Mouse (Mus musculus) liver, embryonic 15.5 days (tissue): ENCODE results near the gene Ackr2. TPM values are rescaled to one million over a fixed set of nuclear protein-coding genes. Genes with fewer than 3 reads are reported as not detected.

ENCODE experiments used
- ATAC-seq: fragments of 200-750 bp; cut with Nextera tagmentation; 2 replicates; pipeline ENCODE4 v1.8.0; 2017; ENCODE audit warnings: moderate number of reproducible peaks, mild to moderate bottlenecking, moderate library complexity; ENCODE audit not compliant: insufficient read depth
- H3K27ac ChIP-seq: fragments of 300-500 bp; sonication (generic); replicated peaks from 2 replicates; pipeline ENCODE4 v1.5.1; 2015; ENCODE audit warnings: mild to moderate bottlenecking, inconsistent platforms
- H3K27me3 ChIP-seq: fragments of 300-500 bp; sonication (generic); 2 replicates; pipeline ENCODE4 v1.6.1; 2015; ENCODE audit warnings: mild to moderate bottlenecking, inconsistent platforms
- H3K36me3 ChIP-seq: fragments of 300-500 bp; sonication (generic); replicated peaks from 2 replicates; pipeline ENCODE4 v1.6.1; 2015; ENCODE audit warnings: moderate library complexity, mild to moderate bottlenecking, inconsistent platforms
- H3K4me1 ChIP-seq: fragments of 300-500 bp; sonication (generic); replicated peaks from 2 replicates; pipeline ENCODE4 v1.6.1; 2015; ENCODE audit warnings: inconsistent platforms
- H3K4me2 ChIP-seq: fragments of 300-500 bp; sonication (generic); 2 replicates; pipeline ENCODE4 v1.6.1; 2015; ENCODE audit warnings: moderate library complexity, mild to moderate bottlenecking, inconsistent platforms
- H3K4me3 ChIP-seq: fragments of 300-500 bp; sonication (generic); replicated peaks from 2 replicates; pipeline ENCODE4 v1.5.1; 2015; ENCODE audit warnings: mild to moderate bottlenecking, inconsistent platforms
- H3K9ac ChIP-seq: fragments of 300-500 bp; sonication (generic); 2 replicates; pipeline ENCODE4 v1.6.1; 2015; ENCODE audit warnings: moderate library complexity, mild to moderate bottlenecking, inconsistent platforms
- H3K9me3 ChIP-seq: fragments of 300-500 bp; sonication (generic); replicated peaks from 2 replicates; pipeline ENCODE4 v1.6.1; 2016; ENCODE audit warnings: inconsistent platforms
- WGBS: fragments of 180-500 bp; shearing (Covaris S2); methylation state at CpG from one replicate; pipeline ENCODE4 v1.1.7; 2015; ENCODE audit warnings: mixed read lengths; ENCODE audit not compliant: insufficient replicate concordance; 5-methylcytosine and 5-hydroxymethylcytosine counted together
- polyA plus RNA-seq: library from polyadenylated mRNA; unstranded; fragments of >200 nt; fragmentation: Nextera tagmentation; extraction: Ambion mirVana; gene quantifications from 2 replicates; pipeline ENCODE4 v1.2.1, GENCODE M21; 2015

The Ackr2 gene
- polyA plus RNA-seq, 1 experiment from 2014 or later: 0.53 TPM

GRCm38 (mm10) chr9:121869432-121869831 is 28.7 kb upstream of the Ackr2 start:
- Histone ChIP-seq H3K9ac (no peak overlapping the region), H3K9me3 (no peaks in the 10 kb centered on the region), H3K4me3 (no peak overlapping the region), H3K36me3 (no peaks in the 10 kb centered on the region), H3K4me2 (no peak overlapping the region), H3K27me3 (no peaks in the 10 kb centered on the region; the same call in 1 of the 2 replicates), H3K4me1 (no peaks in the 10 kb centered on the region), H3K27ac (no peak overlapping the region)
- ATAC-seq: no peak
- WGBS: 75% methylated on average over 5 of the region's 5 CpGs

- no peaks in the 10 kb centered on the region; the same call in 1 of the 2 replicates for H3K27me3 ChIP-seq
- H3K4me2 ChIP-seq: no peak overlapping the region
- H3K27ac ChIP-seq: no peak overlapping the region
- H3K9me3 ChIP-seq: no peaks in the 10 kb centered on the region
- H3K9ac ChIP-seq: no peak overlapping the region
- H3K36me3 ChIP-seq: no peaks in the 10 kb centered on the region
- WGBS: 39% methylated on average over 4 of the region's 4 CpGs
- H3K4me3 ChIP-seq: no peak overlapping the region
- no peaks in the 10 kb centered on the region for H3K4me1 ChIP-seq
- no peak for ATAC-seq
Observed at GRCm38 (mm10) chr9:121869973-121870515, 28.1 kb upstream of the Ackr2 start.

- Histone ChIP-seq H3K27ac (no peak overlapping the region), H3K9me3 (no peaks in the 10 kb centered on the region), H3K4me3 (no peak overlapping the region), H3K4me1 (no peaks in the 10 kb centered on the region), H3K4me2 (no peak overlapping the region), H3K36me3 (no peaks in the 10 kb centered on the region), H3K9ac (no peak overlapping the region), H3K27me3 (peaks cover under 1% of the 10 kb centered on the region; the same call in 1 of the 2 replicates)
- 57% methylated on average over 2 of the region's 2 CpGs for WGBS
- ATAC-seq: no peak
Observed at GRCm38 (mm10) chr9:121872062-121872683, 26.0 kb upstream of the Ackr2 start.

- Histone ChIP-seq H3K27me3 (peaks cover 3% of the 10 kb centered on the region; the same call in 1 of the 2 replicates), H3K36me3 (no peaks in the 10 kb centered on the region), H3K4me1 (no peaks in the 10 kb centered on the region), H3K4me2 (no peak overlapping the region), H3K4me3 (no peak overlapping the region), H3K9me3 (no peaks in the 10 kb centered on the region), H3K9ac (no peak overlapping the region), H3K27ac (no peak overlapping the region)
- ATAC-seq: no peak
Observed at GRCm38 (mm10) chr9:121873578-121873977, 24.6 kb upstream of the Ackr2 start.

GRCm38 (mm10) chr9:121877052-121877740 is 21.0 kb upstream of the Ackr2 start:
- Histone ChIP-seq H3K27ac (no peak overlapping the region), H3K4me2 (no peak overlapping the region), H3K36me3 (no peaks in the 10 kb centered on the region), H3K4me3 (no peak overlapping the region), H3K9me3 (no peaks in the 10 kb centered on the region), H3K27me3 (0 out of 2 replicates have a peak, but pooled peaks cover 3% of the 10 kb centered on the region), H3K4me1 (peaks cover 4% of the 10 kb centered on the region; the same call in 1 of the 2 replicates), H3K9ac (no peak overlapping the region)
- 16% methylated on average over 3 of the region's 3 CpGs for WGBS
- ATAC-seq: no peak

- peak overlapping the region; percentile 27 for H3K4me2 ChIP-seq
- no peaks in the 10 kb centered on the region for H3K36me3 ChIP-seq
- no peak for ATAC-seq
- no peaks in the 10 kb centered on the region for H3K9me3 ChIP-seq
- H3K9ac ChIP-seq: no peak overlapping the region
- WGBS: 12% methylated on average over 14 of the region's 14 CpGs
- no peak overlapping the region for H3K4me3 ChIP-seq
- H3K27ac ChIP-seq: no peak overlapping the region
- peaks cover 4% of the 10 kb centered on the region; the same call in 1 of the 2 replicates for H3K4me1 ChIP-seq
- 0 out of 2 replicates have a peak, but pooled peaks cover 3% of the 10 kb centered on the region for H3K27me3 ChIP-seq
Observed at GRCm38 (mm10) chr9:121880840-121881239, 17.3 kb upstream of the Ackr2 start.

- Histone ChIP-seq H3K27ac (no peak overlapping the region), H3K4me3 (no peak overlapping the region), H3K9me3 (no peaks in the 10 kb centered on the region), H3K4me1 (peaks cover 4% of the 10 kb centered on the region; the same call in 1 of the 2 replicates), H3K36me3 (no peaks in the 10 kb centered on the region), H3K9ac (no peak overlapping the region), H3K27me3 (0 out of 2 replicates have a peak, but pooled peaks cover 3% of the 10 kb centered on the region), H3K4me2 (no peak overlapping the region)
- 59% methylated on average over 6 of the region's 6 CpGs for WGBS
- no peak for ATAC-seq
Observed at GRCm38 (mm10) chr9:121881301-121881700, 16.9 kb upstream of the Ackr2 start.

GRCm38 (mm10) chr9:121882015-121882457 is 16.1 kb upstream of the Ackr2 start:
- peaks cover 4% of the 10 kb centered on the region; the same call in 1 of the 2 replicates for H3K4me1 ChIP-seq
- H3K9me3 ChIP-seq: no peaks in the 10 kb centered on the region
- 12% methylated on average over 7 of the region's 7 CpGs for WGBS
- H3K27me3 ChIP-seq: 0 out of 2 replicates have a peak, but pooled peaks cover 3% of the 10 kb centered on the region
- H3K36me3 ChIP-seq: no peaks in the 10 kb centered on the region
- H3K27ac ChIP-seq: no peak overlapping the region
- 0 out of 2 replicates have a peak, but pooled peaks have one; percentile 22 for ATAC-seq
- no peak overlapping the region for H3K4me3 ChIP-seq
- no peak overlapping the region for H3K9ac ChIP-seq
- no peak overlapping the region for H3K4me2 ChIP-seq

- H3K9ac ChIP-seq: no peak overlapping the region
- 60% methylated on average over 4 of the region's 4 CpGs for WGBS
- H3K4me3 ChIP-seq: no peak overlapping the region
- H3K4me2 ChIP-seq: no peak overlapping the region
- no peak overlapping the region for H3K27ac ChIP-seq
- no peaks in the 10 kb centered on the region for H3K27me3 ChIP-seq
- H3K9me3 ChIP-seq: no peaks in the 10 kb centered on the region
- ATAC-seq: no peak
- no peaks in the 10 kb centered on the region for H3K36me3 ChIP-seq
- peaks cover 3% of the 10 kb centered on the region; the same call in 1 of the 2 replicates for H3K4me1 ChIP-seq
Observed at GRCm38 (mm10) chr9:121889927-121890440, 8.2 kb upstream of the Ackr2 start.

GRCm38 (mm10) chr9:121890441-121890941 is 7.7 kb upstream of the Ackr2 start:
- no peaks in the 10 kb centered on the region for H3K9me3 ChIP-seq
- no peak overlapping the region for H3K27ac ChIP-seq
- no peaks in the 10 kb centered on the region for H3K27me3 ChIP-seq
- H3K4me1 ChIP-seq: peaks cover 3% of the 10 kb centered on the region; the same call in 1 of the 2 replicates
- no peak overlapping the region for H3K4me2 ChIP-seq
- H3K9ac ChIP-seq: no peak overlapping the region
- no peaks in the 10 kb centered on the region for H3K36me3 ChIP-seq
- no peak overlapping the region for H3K4me3 ChIP-seq
- WGBS: 20% methylated on average over 18 of the region's 18 CpGs
- ATAC-seq: 0 out of 2 replicates have a peak, but pooled peaks have one; percentile 25

GRCm38 (mm10) chr9:121891301-121891700 is 6.9 kb upstream of the Ackr2 start:
- H3K4me2 ChIP-seq: no peak overlapping the region
- H3K27me3 ChIP-seq: no peaks in the 10 kb centered on the region
- no peaks in the 10 kb centered on the region for H3K36me3 ChIP-seq
- H3K9ac ChIP-seq: no peak overlapping the region
- no peaks in the 10 kb centered on the region for H3K9me3 ChIP-seq
- H3K27ac ChIP-seq: no peak overlapping the region
- H3K4me3 ChIP-seq: no peak overlapping the region
- 68% methylated on average over 9 of the region's 9 CpGs for WGBS
- H3K4me1 ChIP-seq: peaks cover 3% of the 10 kb centered on the region; the same call in 1 of the 2 replicates
- ATAC-seq: no peak
